Mouse (Mus musculus): ENCODE results near the gene Bcl10. TPM values are rescaled to one million over a fixed set of nuclear protein-coding genes. Genes with fewer than 3 reads are reported as not detected.
A peak's percentile ranks its signal among the peaks of the same experiment; 100 is the strongest.

The Bcl10 gene
- polyA plus RNA-seq, 1 experiment from 2014 or later: 54.3 TPM

GRCm38 (mm10) chr3:145882076-145882874 is 40.3 kb upstream of the Bcl10 start:
- H3K27ac ChIP-seq (ENCODE audit: low read length): no peak overlapping the region
- peaks cover 7% of the 10 kb centered on the region; the same call in 1 of the 2 replicates for H3K4me1 ChIP-seq (ENCODE audit: insufficient read depth, low read depth, low read length)
- no peak overlapping the region for H3K9ac ChIP-seq (replicated peaks; ENCODE audit: low read depth)
- H3K4me3 ChIP-seq (ENCODE audit: low read depth, low read length): no peak overlapping the region
- no peaks in the 10 kb centered on the region for H3K9me3 ChIP-seq (ENCODE audit: low read length)
- no peak for TF ChIP-seq EP300 (IDR thresholded peaks at IDR 0.05)
- no peak for TF ChIP-seq CTCF (IDR thresholded peaks at IDR 0.05)
- no peak overlapping the region for H3K4me2 ChIP-seq (replicated peaks; ENCODE audit: low read depth, low read length)
- ATAC-seq (no peak), DNase-seq (ENCODE audit: low spot score) (no peak)
- no peaks in the 10 kb centered on the region for H3K36me3 ChIP-seq (ENCODE audit: insufficient read depth, low read length)
- WGBS: 82% methylated on average over 15 of the region's 15 CpGs
- no peaks in the 10 kb centered on the region for H3K27me3 ChIP-seq (replicated peaks; ENCODE audit: insufficient read depth, low read length)

DNA sequence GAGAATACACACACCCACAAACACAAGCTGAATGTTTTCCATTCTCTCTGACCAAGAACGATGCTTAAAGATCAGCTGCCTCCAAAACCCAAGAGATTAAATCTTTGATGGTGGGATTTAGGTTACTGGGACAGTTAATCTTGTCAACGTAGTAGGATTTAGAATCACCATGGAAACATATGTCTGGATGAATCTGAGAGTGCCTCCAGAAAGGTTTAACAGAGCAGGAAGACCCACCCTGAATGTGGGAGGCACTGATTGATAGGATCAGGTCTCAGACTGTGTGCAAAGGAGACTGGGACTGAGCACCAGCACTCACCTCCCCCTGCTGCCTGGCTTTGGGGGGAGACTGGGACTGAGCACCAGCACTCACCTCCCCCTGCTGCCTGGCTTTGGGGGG is 39.4 kb upstream of the Bcl10 start:
- TF ChIP-seq EP300 (IDR thresholded peaks at IDR 0.05) (no peak), CTCF (IDR thresholded peaks at IDR 0.05) (no peak)
- WGBS: 65% methylated on average over 2 of the region's 2 CpGs
- no peaks in the 10 kb centered on the region for H3K36me3 ChIP-seq (ENCODE audit: insufficient read depth, low read length)

DNA sequence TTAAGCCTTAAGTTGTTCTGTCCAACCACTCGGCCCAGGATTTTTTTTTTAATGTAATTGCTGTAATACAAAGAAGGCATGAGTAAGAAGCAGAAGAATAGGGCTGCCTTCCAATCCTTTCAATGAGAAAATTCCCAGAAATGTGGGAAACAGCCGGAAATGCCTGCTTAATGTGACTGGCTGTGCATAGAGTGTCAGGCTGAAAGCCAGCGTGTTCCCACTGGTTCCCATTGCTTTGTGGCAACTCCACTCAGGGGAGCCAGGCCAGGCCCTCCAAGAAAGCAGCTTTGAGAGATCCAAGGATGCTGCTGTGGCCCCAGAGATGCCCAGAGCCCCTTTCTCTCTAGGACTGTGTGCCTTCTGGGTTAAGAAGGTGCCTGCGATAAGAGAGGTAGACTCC is 37.2 kb upstream of the Bcl10 start:
- Histone ChIP-seq H3K36me3 (ENCODE audit: insufficient read depth, low read length) (no peaks in the 10 kb centered on the region), H3K27ac (ENCODE audit: low read length) (peak overlapping the region; percentile 43), H3K4me3 (ENCODE audit: low read depth, low read length) (no peak overlapping the region), H3K4me2 (replicated peaks; ENCODE audit: low read depth, low read length) (no peak overlapping the region), H3K9me3 (ENCODE audit: low read length) (no peaks in the 10 kb centered on the region), H3K9ac (replicated peaks; ENCODE audit: low read depth) (no peak overlapping the region), H3K4me1 (ENCODE audit: insufficient read depth, low read depth, low read length) (peaks cover 7% of the 10 kb centered on the region; the same call in 1 of the 2 replicates), H3K27me3 (replicated peaks; ENCODE audit: insufficient read depth, low read length) (no peaks in the 10 kb centered on the region)
- no peak for TF ChIP-seq EP300 (IDR thresholded peaks at IDR 0.05)
- no peak for TF ChIP-seq CTCF (IDR thresholded peaks at IDR 0.05)
- WGBS: 64% methylated on average over 4 of the region's 4 CpGs
- ATAC-seq (peak; percentile 43), DNase-seq (ENCODE audit: low spot score) (peak; percentile 59)

More for the DNA sequence above, 39.4 kb upstream of the Bcl10 start:
- Histone ChIP-seq H3K4me3 (ENCODE audit: low read depth, low read length) (no peak overlapping the region), H3K9me3 (ENCODE audit: low read length) (no peaks in the 10 kb centered on the region), H3K27me3 (replicated peaks; ENCODE audit: insufficient read depth, low read length) (no peaks in the 10 kb centered on the region), H3K27ac (ENCODE audit: low read length) (no peak overlapping the region), H3K4me2 (replicated peaks; ENCODE audit: low read depth, low read length) (no peak overlapping the region), H3K4me1 (ENCODE audit: insufficient read depth, low read depth, low read length) (peaks cover 7% of the 10 kb centered on the region; the same call in 1 of the 2 replicates), H3K9ac (replicated peaks; ENCODE audit: low read depth) (no peak overlapping the region)
- ATAC-seq: no peak
- DNase-seq (ENCODE audit: low spot score): no peak

- no peaks in the 10 kb centered on the region for H3K36me3 ChIP-seq (ENCODE audit: insufficient read depth, low read length)
- H3K9me3 ChIP-seq (ENCODE audit: low read length): no peaks in the 10 kb centered on the region
- peak overlapping the region; percentile 43 for H3K27ac ChIP-seq (ENCODE audit: low read length)
- no peak overlapping the region for H3K4me2 ChIP-seq (replicated peaks; ENCODE audit: low read depth, low read length)
- peaks cover 7% of the 10 kb centered on the region; the same call in 1 of the 2 replicates for H3K4me1 ChIP-seq (ENCODE audit: insufficient read depth, low read depth, low read length)
- ATAC-seq (peak; percentile 66), DNase-seq (ENCODE audit: low spot score) (peak; percentile 85)
- TF ChIP-seq CTCF (IDR thresholded peaks at IDR 0.05): no peak
- peak; percentile 80 for TF ChIP-seq EP300 (IDR thresholded peaks at IDR 0.05)
- H3K4me3 ChIP-seq (ENCODE audit: low read depth, low read length): no peak overlapping the region
- no peaks in the 10 kb centered on the region for H3K27me3 ChIP-seq (replicated peaks; ENCODE audit: insufficient read depth, low read length)
- 18% methylated on average over 5 of the region's 5 CpGs for WGBS
- H3K9ac ChIP-seq (replicated peaks; ENCODE audit: low read depth): no peak overlapping the region
Measured at GRCm38 (mm10) chr3:145885851-145886464, 36.6 kb upstream of the Bcl10 start.

DNA sequence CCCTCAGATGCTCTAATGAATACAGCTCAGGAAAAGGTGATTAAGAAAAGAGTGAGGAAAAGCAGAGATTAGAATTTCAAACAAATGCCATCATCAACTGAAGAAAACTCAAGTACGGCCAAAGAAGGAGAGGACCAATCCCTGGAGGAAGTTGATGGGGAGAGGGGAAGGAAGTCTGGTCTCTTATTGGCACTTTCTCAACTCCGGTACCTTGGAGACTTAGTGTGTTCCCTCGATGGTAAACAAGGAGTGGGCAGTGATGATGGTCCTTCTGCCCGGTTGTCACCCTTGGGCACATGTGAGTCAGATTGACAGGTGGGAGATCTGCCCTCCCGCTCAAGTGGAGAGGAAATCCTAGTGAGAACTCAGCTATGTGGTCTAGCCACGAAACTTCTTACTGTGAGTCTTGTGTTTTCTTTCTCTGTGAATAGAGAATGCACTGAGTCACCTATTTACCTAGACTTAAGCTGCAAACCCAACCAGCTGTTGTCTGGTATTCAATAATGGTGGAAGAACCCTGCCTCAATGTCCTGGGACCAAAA is 35.1 kb upstream of the Bcl10 start:
- Histone ChIP-seq H3K4me1 (ENCODE audit: insufficient read depth, low read depth, low read length) (peaks cover 7% of the 10 kb centered on the region; the same call in 1 of the 2 replicates), H3K27ac (ENCODE audit: low read length) (no peak overlapping the region)
- 40% methylated on average over 6 of the region's 6 CpGs for WGBS

More for the DNA sequence above, 35.1 kb upstream of the Bcl10 start:
- no peak overlapping the region for H3K4me3 ChIP-seq (ENCODE audit: low read depth, low read length)
- H3K9ac ChIP-seq (replicated peaks; ENCODE audit: low read depth): no peak overlapping the region
- TF ChIP-seq EP300 (IDR thresholded peaks at IDR 0.05): peak; percentile 18; the same call in 1 of the 2 replicates
- TF ChIP-seq CTCF (IDR thresholded peaks at IDR 0.05): no peak
- H3K27me3 ChIP-seq (replicated peaks; ENCODE audit: insufficient read depth, low read length): no peaks in the 10 kb centered on the region
- H3K4me2 ChIP-seq (replicated peaks; ENCODE audit: low read depth, low read length): no peak overlapping the region
- H3K9me3 ChIP-seq (ENCODE audit: low read length): no peaks in the 10 kb centered on the region
- no peaks in the 10 kb centered on the region for H3K36me3 ChIP-seq (ENCODE audit: insufficient read depth, low read length)
- DNase-seq (ENCODE audit: low spot score) (peak; percentile 43), ATAC-seq (peak; percentile 32; the same call in 1 of the 2 replicates)

Data from lung, postnatal 0 days (tissue).